ENCODE assay signal across 8 mouse cellular contexts in the genomic region with DNA sequence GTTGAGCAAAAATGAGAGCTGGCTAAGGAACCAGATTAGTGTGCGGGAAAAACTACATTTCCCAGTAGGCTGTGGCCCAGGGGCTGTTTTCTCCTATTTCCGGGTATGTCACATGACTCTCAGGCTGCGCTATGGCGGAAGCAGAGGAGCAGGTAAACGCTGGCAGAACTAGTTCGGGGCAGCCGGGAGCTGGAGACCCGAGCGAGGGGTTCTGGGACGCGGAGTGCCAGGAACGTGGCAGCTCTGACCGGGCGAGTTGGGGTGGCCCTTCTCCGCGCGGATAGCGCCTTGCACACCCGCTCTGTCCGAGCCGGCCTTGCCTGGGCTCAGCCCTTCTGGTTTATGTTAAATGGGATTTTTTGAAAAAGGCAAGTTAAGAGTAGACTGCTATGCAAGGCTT. TPM values are rescaled to one million over a fixed set of nuclear protein-coding genes. Genes with fewer than 3 reads are reported as not detected.
DNase-seq lines count a peak whose midpoint lies in the region; ATAC-seq lines count a peak whose summit lies in the region.

A gene (plus strand): TSS at position 102 of the 400 bp plus-strand sequence.

- H3K27me3 ChIP-seq in lung, embryonic 16.5 days (ENCODE audit: control insufficient read depth, insufficient read depth, low read depth, low read length), result no peaks in the 10 kb centered on the region

- H3K36me3 ChIP-seq in lung, embryonic 16.5 days (ENCODE audit: control insufficient read depth, insufficient read depth, low read length), result no peaks in the 10 kb centered on the region

- peak within 1 kb of the TSS; percentile 46; the same call in 1 of the 2 replicates for H3K27ac ChIP-seq in lung, embryonic 16.5 days (ENCODE audit: low read length)

- peak; percentile 70 for DNase-seq in MEL-GATA-1-ER (ENCODE audit: extremely low read depth, low read depth)
- DNase-seq in cerebellum, adult 8-10 months, result peak; percentile 74
- DNase-seq in forelimb bud, embryonic 11.5 days (ENCODE audit: low read depth, low spot score), result peak; percentile 76
- DNase-seq in layer of hippocampus, adult 9-10 months (ENCODE audit: low spot score), result peak; percentile 80
- peak; percentile 34 for DNase-seq in ovary, postnatal 10 days (ENCODE audit: low spot score)
- DNase-seq in thymus, postnatal 10 days (ENCODE audit: low spot score in 2 of 2), result peak; percentile 71 to 76

- peak within 1 kb of the TSS; percentile 97 for H3K4me3 ChIP-seq in lung, embryonic 16.5 days (ENCODE audit: low read length)

- peaks cover 8% of the 10 kb centered on the region; the same call in 1 of the 2 replicates for H3K4me1 ChIP-seq in lung, embryonic 16.5 days (replicated peaks; ENCODE audit: control insufficient read depth, insufficient read depth, low read length)

- under 1% methylated on average over 21 of the region's 21 CpGs for WGBS in lung, embryonic 16.5 days

- ATAC-seq in hematopoietic stem cell, adult 5-6 weeks (replicated peaks in 1 of 2; ENCODE audit: insufficient read depth in 1 of 2, low FRiP score in 2 of 2, low TSS enrichment in 1 of 2, low read depth in 1 of 2, poor library complexity in 2 of 2, severe bottlenecking in 2 of 2), result peak; percentile 100
- peak; percentile 99 for ATAC-seq in lung, embryonic 16.5 days (ENCODE audit: low read depth)

- peak within 1 kb of the TSS; percentile 62 for H3K4me2 ChIP-seq in lung, embryonic 16.5 days (ENCODE audit: low read depth, low read length)

- peak within 1 kb of the TSS; percentile 91 for H3K9ac ChIP-seq in lung, embryonic 16.5 days (ENCODE audit: low read length)

- no peaks in the 10 kb centered on the region for H3K9me3 ChIP-seq in lung, embryonic 16.5 days (ENCODE audit: control insufficient read depth, low read length)

RNA-seq across cellular contexts. Expression of the gene that starts here (rescaled TPM):
- total RNA-seq in hematopoietic stem cell, adult 5-6 weeks (2017), result 63.6 and 72.4 TPM in 2 replicates
- polyA plus RNA-seq in lung, embryonic 16.5 days (2015; fragmentation: Nextera tagmentation; extraction: Ambion mirVana), result 62.2 and 65.6 TPM in 2 replicates

Comparison
In these comparisons a context has a peak if more than half of its experiments do, and no peak if none do; other contexts are left out.
1. Peak in every context shown above with its lines: DNase-seq, ATAC-seq, H3K4me3 ChIP-seq and H3K27ac ChIP-seq.